Mouse (Mus musculus) forebrain, embryonic 14.5 days (tissue): ENCODE data around the gene 1700025G04Rik. TPM values are rescaled to one million over a fixed set of nuclear protein-coding genes. Genes with fewer than 3 reads are reported as not detected.
A peak's percentile ranks its signal among the peaks of the same experiment; 100 is the strongest.

Experiments used
- ATAC-seq: fragments of 200-750 bp; cut with Nextera tagmentation; 2 replicates; pipeline ENCODE4 v1.8.0; 2017; ENCODE audit warnings: mild to moderate bottlenecking, moderate library complexity
- DNase-seq: peaks from one replicate; pipeline ENCODE4 v3.0.0-alpha.2; 2015; ENCODE audit warnings: low spot score
- H3K27ac ChIP-seq: fragments of 300-500 bp; sonication (generic); 2 replicates; pipeline ENCODE4 v1.5.1; 2014; ENCODE audit warnings: low read depth, mild to moderate bottlenecking, control low read depth, low read length, moderate library complexity
- H3K27me3 ChIP-seq: fragments of 300-500 bp; sonication (generic); replicated peaks from 2 replicates; pipeline ENCODE4 v1.6.1; 2014; ENCODE audit warnings: low read length, control low read depth, mixed read lengths; ENCODE audit not compliant: control insufficient read depth, insufficient read depth
- H3K36me3 ChIP-seq: fragments of 300-500 bp; sonication (generic); 2 replicates; pipeline ENCODE4 v1.6.1; 2014; ENCODE audit warnings: low read length, control low read depth; ENCODE audit not compliant: control insufficient read depth, insufficient read depth
- H3K4me1 ChIP-seq: fragments of 300-500 bp; sonication (generic); 2 replicates; pipeline ENCODE4 v1.6.1; 2014; ENCODE audit warnings: antibody characterized with exemption, low read length, control low read depth; ENCODE audit not compliant: control insufficient read depth, insufficient read depth
- H3K4me2 ChIP-seq: fragments of 300-500 bp; sonication (generic); 2 replicates; pipeline ENCODE4 v1.6.1; 2014; ENCODE audit warnings: mild to moderate bottlenecking, control low read depth, low read length
- H3K4me3 ChIP-seq: fragments of 300-500 bp; sonication (generic); 2 replicates; pipeline ENCODE4 v1.5.1; 2014; ENCODE audit warnings: low read depth, low read length, control low read depth
- H3K9ac ChIP-seq: fragments of 300-500 bp; sonication (generic); 2 replicates; pipeline ENCODE4 v1.6.1; 2014; ENCODE audit warnings: mild to moderate bottlenecking, low read length, control low read depth, moderate library complexity
- H3K9me3 ChIP-seq: fragments of 300-500 bp; sonication (generic); replicated peaks from 2 replicates; pipeline ENCODE4 v1.6.1; 2016; ENCODE audit warnings: low read length, control low read depth, mixed read lengths; ENCODE audit not compliant: control insufficient read depth
- whole genome bisulfite sequencing: fragments of 180-500 bp; shearing (Covaris S2); extraction: QIAGEN DNeasy Blood & Tissue Kit; methylation state at CpG from one replicate; pipeline ENCODE4 v1.1.7; 2014; 5-methylcytosine and 5-hydroxymethylcytosine counted together
- polyA plus RNA-seq: library from polyadenylated mRNA; unstranded; fragments of >200 nt; fragmentation: Nextera tagmentation; extraction: Ambion mirVana; gene quantifications from 2 replicates; pipeline ENCODE4 v1.2.1, GENCODE M21; 2014

1700025G04Rik gene
- polyA plus RNA-seq, 1 experiment from 2014 or later: 25.3 TPM

DNA sequence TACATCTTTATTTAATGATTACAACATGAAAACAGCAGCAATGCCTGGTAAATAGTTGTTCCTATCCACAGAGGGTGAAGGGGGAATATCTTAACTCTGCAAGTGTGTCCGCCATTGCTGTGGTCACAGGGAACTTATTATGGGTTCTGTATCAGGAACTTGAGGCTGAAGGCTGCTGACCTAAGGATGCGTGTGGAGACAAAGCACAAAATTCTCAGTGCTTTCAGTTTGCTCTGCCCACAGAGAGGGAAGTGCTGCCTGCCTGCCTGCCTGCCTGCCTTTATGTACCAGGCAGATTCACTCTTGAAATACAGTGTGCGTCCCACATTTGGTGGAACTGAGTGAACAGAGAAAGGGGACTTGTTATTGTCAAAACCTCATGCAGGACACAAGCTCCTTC is 172.2 kb downstream of the 1700025G04Rik start:
- H3K27ac ChIP-seq: no peak overlapping the region
- no peaks in the 10 kb centered on the region for H3K9me3 ChIP-seq
- no peaks in the 10 kb centered on the region for H3K36me3 ChIP-seq
- ATAC-seq (no peak), DNase-seq (no peak)
- no peak overlapping the region for H3K4me2 ChIP-seq
- no peaks in the 10 kb centered on the region for H3K27me3 ChIP-seq
- 94% methylated on average over 3 of the region's 3 CpGs for WGBS
- H3K9ac ChIP-seq: no peak overlapping the region
- no peaks in the 10 kb centered on the region for H3K4me1 ChIP-seq
- H3K4me3 ChIP-seq: no peak overlapping the region

DNA sequence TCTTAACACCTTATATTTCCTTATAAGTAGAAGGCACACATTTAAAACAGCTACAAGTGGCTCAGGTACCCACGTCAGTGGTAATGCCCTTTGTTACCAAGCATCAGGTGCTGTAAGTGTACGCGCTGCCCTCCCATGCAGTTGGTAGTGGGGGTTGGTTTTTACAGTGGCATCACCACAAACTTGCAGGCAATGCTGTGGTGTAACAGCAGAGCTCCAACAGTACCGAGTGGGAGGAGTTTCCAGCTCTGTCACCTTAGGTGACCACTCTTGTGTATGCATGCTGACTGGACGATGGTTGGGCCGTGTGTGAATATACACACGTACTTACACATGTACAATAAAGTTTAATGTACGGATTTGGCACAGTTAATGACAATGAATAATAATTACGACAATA is 175.4 kb downstream of the 1700025G04Rik start:
- 94% methylated on average over 9 of the region's 9 CpGs for WGBS
- Histone ChIP-seq H3K27me3 (no peaks in the 10 kb centered on the region), H3K4me3 (no peak overlapping the region), H3K9ac (no peak overlapping the region), H3K36me3 (0 out of 2 replicates have a peak, but pooled peaks cover 3% of the 10 kb centered on the region), H3K4me2 (no peak overlapping the region), H3K9me3 (no peaks in the 10 kb centered on the region), H3K27ac (no peak overlapping the region), H3K4me1 (no peaks in the 10 kb centered on the region)
- no peak for DNase-seq
- no peak for ATAC-seq

DNA sequence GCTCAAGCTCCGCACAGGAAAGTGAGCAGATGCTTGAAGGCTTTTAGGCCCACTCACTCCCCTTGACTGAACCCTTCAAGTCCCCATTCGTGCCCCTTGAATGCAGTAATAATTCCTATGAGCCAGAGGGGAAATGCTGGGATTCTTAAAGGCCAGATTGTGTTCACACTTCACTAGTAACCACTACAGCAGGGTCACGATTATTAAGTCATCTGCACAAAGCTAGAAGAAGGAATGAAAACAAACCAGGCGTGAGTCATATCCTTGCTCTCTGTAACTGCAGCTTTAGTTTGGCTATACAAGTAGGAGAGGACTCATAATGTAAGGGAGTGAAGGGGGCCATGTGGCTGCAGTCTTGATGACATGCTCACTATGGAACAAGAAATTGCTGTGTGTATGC is 182.9 kb downstream of the 1700025G04Rik start:
- Histone ChIP-seq H3K4me3 (no peak overlapping the region), H3K27ac (no peak overlapping the region), H3K9ac (no peak overlapping the region), H3K4me2 (no peak overlapping the region), H3K36me3 (0 out of 2 replicates have a peak, but pooled peaks cover 3% of the 10 kb centered on the region), H3K4me1 (no peaks in the 10 kb centered on the region), H3K27me3 (no peaks in the 10 kb centered on the region), H3K9me3 (no peaks in the 10 kb centered on the region)
- DNase-seq: no peak
- no peak for ATAC-seq
- WGBS: 89% methylated on average over 4 of the region's 4 CpGs

DNA sequence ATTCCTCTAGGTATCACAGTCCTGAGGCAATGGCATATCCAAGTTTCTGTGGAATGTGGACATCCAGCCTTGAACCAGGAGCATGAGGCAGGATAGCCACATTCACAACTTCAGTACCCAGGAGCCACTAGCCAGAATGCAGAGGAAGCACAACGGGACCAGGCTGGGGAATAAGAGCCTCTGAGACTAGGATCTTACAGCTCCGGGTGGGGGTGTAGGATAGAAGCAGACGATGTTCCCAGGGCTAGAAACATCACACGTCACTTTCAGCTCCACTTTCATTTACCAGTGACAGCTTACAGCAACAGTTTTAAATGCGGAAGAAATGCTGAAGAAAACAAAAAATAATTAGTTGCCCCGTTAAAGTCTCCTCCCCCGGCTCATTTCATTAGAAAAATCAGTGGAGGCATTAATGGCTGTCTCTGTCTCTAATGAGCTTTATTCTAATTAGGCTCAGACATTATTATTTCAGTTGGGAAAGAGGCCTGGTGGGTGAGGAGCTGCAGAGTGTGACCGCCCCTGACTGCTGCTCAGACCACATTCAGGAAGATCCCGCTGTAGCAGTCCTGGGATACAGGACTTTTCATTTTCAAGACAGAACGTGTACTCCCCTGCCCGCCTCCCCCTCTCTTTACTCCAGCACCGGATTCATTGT is 189.1 kb downstream of the 1700025G04Rik start:
- Histone ChIP-seq H3K4me1 (peaks cover 15% of the 10 kb centered on the region), H3K36me3 (no peaks in the 10 kb centered on the region), H3K4me2 (peak overlapping the region; percentile 1; the same call in 1 of the 2 replicates), H3K9ac (no peak overlapping the region), H3K4me3 (no peak overlapping the region), H3K27ac (no peak overlapping the region; the same call in 1 of the 2 replicates), H3K27me3 (no peaks in the 10 kb centered on the region), H3K9me3 (no peaks in the 10 kb centered on the region)
- 11% methylated on average over 12 of the region's 12 CpGs for WGBS
- peak; percentile 81 for ATAC-seq
- DNase-seq: peak; percentile 75

DNA sequence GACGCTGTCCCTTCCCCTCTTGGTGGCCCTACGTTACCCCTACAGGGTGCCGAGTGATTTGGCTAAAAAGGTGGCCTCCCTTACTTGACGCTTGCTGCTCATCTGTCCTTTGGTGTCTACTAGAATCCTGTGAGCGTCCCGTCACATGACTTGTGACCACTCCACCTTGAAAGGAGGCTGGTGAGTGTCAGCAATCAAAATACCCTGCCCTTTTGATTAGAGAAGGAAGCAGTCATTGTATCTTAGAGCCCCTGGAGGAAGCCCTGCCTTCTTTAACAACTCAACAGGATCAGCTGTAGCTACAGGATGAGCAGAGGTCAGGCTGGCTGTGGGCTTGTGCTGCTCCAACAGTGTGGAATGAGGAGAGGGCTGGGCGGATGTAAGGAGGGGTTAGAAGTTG is 190.0 kb downstream of the 1700025G04Rik start:
- Histone ChIP-seq H3K9me3 (no peaks in the 10 kb centered on the region), H3K27me3 (no peaks in the 10 kb centered on the region), H3K4me3 (no peak overlapping the region), H3K4me2 (no peak overlapping the region), H3K9ac (no peak overlapping the region), H3K4me1 (peaks cover 15% of the 10 kb centered on the region), H3K36me3 (no peaks in the 10 kb centered on the region), H3K27ac (no peak overlapping the region)
- no peak for ATAC-seq
- no peak for DNase-seq
- 88% methylated on average over 7 of the region's 7 CpGs for WGBS

DNA sequence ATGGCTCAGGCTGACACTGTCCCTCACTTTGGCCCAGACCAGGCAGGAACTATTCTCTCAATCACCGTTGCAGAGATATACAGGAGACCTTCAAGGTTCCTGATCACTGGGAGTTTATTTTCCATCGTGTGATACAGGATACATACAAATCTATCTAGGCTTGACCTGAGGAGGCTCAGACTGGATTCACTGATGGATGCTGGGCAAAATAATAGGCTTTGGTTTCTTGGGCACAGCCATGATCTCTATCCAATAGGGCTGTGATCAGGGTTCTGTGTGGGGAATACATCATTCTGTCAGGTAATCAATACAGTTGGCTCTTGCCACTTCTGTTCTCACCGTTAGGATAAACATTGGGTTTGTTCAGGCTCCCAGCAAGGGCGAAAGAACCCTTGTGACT is 194.5 kb downstream of the 1700025G04Rik start:
- Histone ChIP-seq H3K9ac (no peak overlapping the region), H3K27me3 (no peaks in the 10 kb centered on the region), H3K9me3 (no peaks in the 10 kb centered on the region), H3K36me3 (no peaks in the 10 kb centered on the region), H3K4me3 (no peak overlapping the region), H3K4me2 (no peak overlapping the region), H3K4me1 (peaks cover 12% of the 10 kb centered on the region), H3K27ac (no peak overlapping the region)
- DNase-seq: no peak
- no peak for ATAC-seq
- 83% methylated on average over 4 of the region's 4 CpGs for WGBS

DNA sequence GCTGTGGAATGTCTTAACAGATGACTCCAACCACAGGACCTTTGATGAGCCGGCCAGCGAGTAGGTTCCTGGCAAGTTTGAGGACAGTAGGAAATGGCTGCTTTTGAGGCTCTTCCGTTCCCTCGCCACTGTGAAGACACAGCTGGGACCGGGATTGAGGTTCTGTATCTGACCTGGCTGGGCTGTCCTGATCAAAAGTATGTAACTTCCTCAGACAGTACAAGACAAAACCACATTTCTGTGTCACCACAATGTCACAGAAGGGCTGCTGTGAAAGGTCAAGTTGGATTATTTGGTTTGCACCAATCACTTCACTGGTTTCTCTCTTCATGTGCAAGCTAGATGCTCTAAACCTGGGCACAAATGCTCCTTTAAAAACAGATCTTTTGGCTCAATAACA is 195.9 kb downstream of the 1700025G04Rik start:
- no peaks in the 10 kb centered on the region for H3K36me3 ChIP-seq
- DNase-seq (no peak), ATAC-seq (no peak)
- H3K27ac ChIP-seq: no peak overlapping the region
- H3K9ac ChIP-seq: no peak overlapping the region
- no peak overlapping the region for H3K4me3 ChIP-seq
- H3K4me1 ChIP-seq: peaks cover 15% of the 10 kb centered on the region
- no peak overlapping the region for H3K4me2 ChIP-seq
- no peaks in the 10 kb centered on the region for H3K9me3 ChIP-seq
- 90% methylated on average over 5 of the region's 5 CpGs for WGBS
- no peaks in the 10 kb centered on the region for H3K27me3 ChIP-seq

DNA sequence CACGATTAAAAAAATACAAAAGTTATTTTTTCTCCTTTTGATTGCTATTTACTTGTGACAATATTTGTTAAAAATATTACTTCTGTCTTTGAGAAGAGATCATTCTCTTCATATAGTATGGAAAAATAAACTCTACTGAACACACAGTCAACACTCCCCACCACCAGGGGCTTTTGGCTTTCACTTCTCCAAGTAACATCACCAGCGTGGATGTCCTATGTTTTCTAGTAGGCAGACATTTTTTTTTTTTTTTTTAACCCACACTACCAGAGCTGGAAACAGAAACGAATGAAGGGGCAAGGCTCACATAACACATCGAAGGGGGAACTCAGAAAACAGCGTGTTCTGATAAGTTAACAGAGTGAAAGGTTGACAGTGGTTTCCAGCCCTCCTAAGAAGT is 197.9 kb downstream of the 1700025G04Rik start:
- H3K27ac ChIP-seq: no peak overlapping the region

DNA sequence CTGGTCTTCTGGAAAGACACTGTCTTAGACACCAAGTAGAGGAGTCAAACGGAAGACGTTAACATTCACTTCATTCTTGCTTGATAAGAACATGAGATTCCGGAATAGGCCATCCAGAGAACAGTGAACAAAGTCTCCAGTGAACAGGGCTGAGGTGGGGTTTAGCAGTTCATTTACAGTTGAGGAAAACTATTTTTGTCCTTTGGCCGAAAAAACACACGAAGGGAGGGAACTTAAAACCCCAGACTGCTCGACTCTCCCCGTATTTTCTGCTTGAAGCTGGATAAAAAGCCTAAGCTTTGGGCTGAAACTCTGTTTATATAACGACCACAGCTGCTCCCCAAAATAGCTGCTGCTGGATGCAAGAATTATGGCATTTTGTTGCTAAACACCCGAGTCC is 198.7 kb downstream of the 1700025G04Rik start:
- Histone ChIP-seq H3K4me2 (no peak overlapping the region), H3K27ac (no peak overlapping the region), H3K4me1 (peaks cover 15% of the 10 kb centered on the region), H3K4me3 (no peak overlapping the region), H3K9me3 (no peaks in the 10 kb centered on the region), H3K36me3 (no peaks in the 10 kb centered on the region), H3K9ac (no peak overlapping the region), H3K27me3 (no peaks in the 10 kb centered on the region)
- ATAC-seq (no peak), DNase-seq (no peak)
- WGBS: 80% methylated on average over 9 of the region's 9 CpGs

More for the DNA sequence above, 197.9 kb downstream of the 1700025G04Rik start:
- no peak overlapping the region for H3K9ac ChIP-seq
- H3K9me3 ChIP-seq: no peaks in the 10 kb centered on the region
- H3K4me2 ChIP-seq: no peak overlapping the region
- WGBS: 91% methylated on average over 5 of the region's 5 CpGs
- H3K27me3 ChIP-seq: no peaks in the 10 kb centered on the region
- ATAC-seq (no peak), DNase-seq (no peak)
- no peaks in the 10 kb centered on the region for H3K36me3 ChIP-seq
- H3K4me1 ChIP-seq: peaks cover 15% of the 10 kb centered on the region
- no peak overlapping the region for H3K4me3 ChIP-seq
